Mouse (Mus musculus): ENCODE measurements around the gene Polr2c. TPM values are rescaled to one million over a fixed set of nuclear protein-coding genes. Genes with fewer than 3 reads are reported as not detected.
A peak's percentile ranks its signal among the peaks of the same experiment; 100 is the strongest.

Gene Polr2c
- polyA plus RNA-seq, 1 experiment from 2014 or later = 103 TPM

GRCm38 (mm10) chr8:94869146-94869545 lies 11.9 kb downstream of the Polr2c start:
- WGBS = 36% methylated on average over 7 of the region's 7 CpGs
- H3K9ac ChIP-seq (replicated peaks; ENCODE audit: low read depth) = no peak overlapping the region
- no peaks in the 10 kb centered on the region for H3K9me3 ChIP-seq (ENCODE audit: low read length)
- no peak overlapping the region for H3K4me3 ChIP-seq (ENCODE audit: low read depth, low read length)
- H3K4me1 ChIP-seq (ENCODE audit: insufficient read depth, low read depth, low read length) = peaks cover 29% of the 10 kb centered on the region
- H3K27me3 ChIP-seq (replicated peaks; ENCODE audit: insufficient read depth, low read length) = no peaks in the 10 kb centered on the region
- H3K4me2 ChIP-seq (replicated peaks; ENCODE audit: low read depth, low read length) = no peak overlapping the region
- DNase-seq (ENCODE audit: low spot score) (no peak), ATAC-seq (no peak)
- H3K27ac ChIP-seq (ENCODE audit: low read length) = no peak overlapping the region
- H3K36me3 ChIP-seq (ENCODE audit: insufficient read depth, low read length) = peaks cover 20% of the 10 kb centered on the region
- TF ChIP-seq CTCF (IDR thresholded peaks at IDR 0.05) (no peak), EP300 (IDR thresholded peaks at IDR 0.05) (no peak)

GRCm38 (mm10) chr8:94870003-94870402 lies 12.8 kb downstream of the Polr2c start:
- WGBS = 36% methylated on average over 4 of the region's 4 CpGs
- Histone ChIP-seq H3K27me3 (replicated peaks; ENCODE audit: insufficient read depth, low read length) (no peaks in the 10 kb centered on the region), H3K4me2 (replicated peaks; ENCODE audit: low read depth, low read length) (peak overlapping the region; percentile 69), H3K27ac (ENCODE audit: low read length) (no peak overlapping the region), H3K4me3 (ENCODE audit: low read depth, low read length) (0 out of 2 replicates have a peak overlapping the region, but pooled peaks have one; percentile 29), H3K4me1 (ENCODE audit: insufficient read depth, low read depth, low read length) (peaks cover 34% of the 10 kb centered on the region), H3K9ac (replicated peaks; ENCODE audit: low read depth) (no peak overlapping the region), H3K9me3 (ENCODE audit: low read length) (no peaks in the 10 kb centered on the region), H3K36me3 (ENCODE audit: insufficient read depth, low read length) (peaks cover 12% of the 10 kb centered on the region)
- no peak for DNase-seq (ENCODE audit: low spot score)
- ATAC-seq = no peak
- TF ChIP-seq CTCF (IDR thresholded peaks at IDR 0.05) (no peak), EP300 (IDR thresholded peaks at IDR 0.05) (no peak)

- Histone ChIP-seq H3K36me3 (ENCODE audit: insufficient read depth, low read length) (peaks cover 6% of the 10 kb centered on the region; the same call in 1 of the 2 replicates), H3K27ac (ENCODE audit: low read length) (0 out of 2 replicates have a peak overlapping the region, but pooled peaks have one; percentile 43), H3K27me3 (replicated peaks; ENCODE audit: insufficient read depth, low read length) (no peaks in the 10 kb centered on the region), H3K4me2 (replicated peaks; ENCODE audit: low read depth, low read length) (peak overlapping the region; percentile 69), H3K9ac (replicated peaks; ENCODE audit: low read depth) (peak overlapping the region; percentile 23), H3K9me3 (ENCODE audit: low read length) (no peaks in the 10 kb centered on the region), H3K4me1 (ENCODE audit: insufficient read depth, low read depth, low read length) (peaks cover 34% of the 10 kb centered on the region), H3K4me3 (ENCODE audit: low read depth, low read length) (peak overlapping the region; percentile 29)
- no peak for TF ChIP-seq EP300 (IDR thresholded peaks at IDR 0.05)
- TF ChIP-seq CTCF (IDR thresholded peaks at IDR 0.05) = no peak
- DNase-seq (ENCODE audit: low spot score) (no peak), ATAC-seq (no peak)
- WGBS = 4% methylated on average over 20 of the region's 22 CpGs
Observed at GRCm38 (mm10) chr8:94870474-94871107, 13.3 kb downstream of the Polr2c start.

- H3K9ac ChIP-seq (replicated peaks; ENCODE audit: low read depth) = peak overlapping the region; percentile 23
- WGBS = 0% methylated on average over 6 of the region's 7 CpGs
- peak; percentile 59 for ATAC-seq
- peak; percentile 84 for DNase-seq (ENCODE audit: low spot score)
- peak overlapping the region; percentile 29 for H3K4me3 ChIP-seq (ENCODE audit: low read depth, low read length)
- H3K36me3 ChIP-seq (ENCODE audit: insufficient read depth, low read length) = 0 out of 2 replicates have a peak, but pooled peaks cover 5% of the 10 kb centered on the region
- H3K9me3 ChIP-seq (ENCODE audit: low read length) = no peaks in the 10 kb centered on the region
- H3K4me2 ChIP-seq (replicated peaks; ENCODE audit: low read depth, low read length) = peak overlapping the region; percentile 69
- no peaks in the 10 kb centered on the region for H3K27me3 ChIP-seq (replicated peaks; ENCODE audit: insufficient read depth, low read length)
- no peak for TF ChIP-seq CTCF (IDR thresholded peaks at IDR 0.05)
- 0 out of 2 replicates have a peak, but pooled peaks have one; percentile 42 for TF ChIP-seq EP300 (IDR thresholded peaks at IDR 0.05)
- H3K4me1 ChIP-seq (ENCODE audit: insufficient read depth, low read depth, low read length) = peaks cover 34% of the 10 kb centered on the region
- peak overlapping the region; percentile 43; the same call in 1 of the 2 replicates for H3K27ac ChIP-seq (ENCODE audit: low read length)
Observed at GRCm38 (mm10) chr8:94871108-94871894, 14.1 kb downstream of the Polr2c start.

GRCm38 (mm10) chr8:94872156-94872555 lies 14.9 kb downstream of the Polr2c start:
- H3K27me3 ChIP-seq (replicated peaks; ENCODE audit: insufficient read depth, low read length) = no peaks in the 10 kb centered on the region
- ATAC-seq = no peak
- H3K4me1 ChIP-seq (ENCODE audit: insufficient read depth, low read depth, low read length) = peaks cover 37% of the 10 kb centered on the region
- WGBS = 42% methylated on average over 3 of the region's 3 CpGs
- H3K4me2 ChIP-seq (replicated peaks; ENCODE audit: low read depth, low read length) = no peak overlapping the region
- peak overlapping the region; percentile 38; the same call in 1 of the 2 replicates for H3K27ac ChIP-seq (ENCODE audit: low read length)
- no peak for DNase-seq (ENCODE audit: low spot score)
- 0 out of 2 replicates have a peak overlapping the region, but pooled peaks have one; percentile 1 for H3K9ac ChIP-seq (replicated peaks; ENCODE audit: low read depth)
- H3K4me3 ChIP-seq (ENCODE audit: low read depth, low read length) = no peak overlapping the region
- TF ChIP-seq EP300 (IDR thresholded peaks at IDR 0.05) (no peak), CTCF (IDR thresholded peaks at IDR 0.05) (no peak)
- no peaks in the 10 kb centered on the region for H3K9me3 ChIP-seq (ENCODE audit: low read length)
- H3K36me3 ChIP-seq (ENCODE audit: insufficient read depth, low read length) = 0 out of 2 replicates have a peak, but pooled peaks cover under 1% of the 10 kb centered on the region

- Histone ChIP-seq H3K36me3 (ENCODE audit: insufficient read depth, low read length) (no peaks in the 10 kb centered on the region), H3K4me3 (ENCODE audit: low read depth, low read length) (no peak overlapping the region), H3K9me3 (ENCODE audit: low read length) (no peaks in the 10 kb centered on the region), H3K4me2 (replicated peaks; ENCODE audit: low read depth, low read length) (no peak overlapping the region), H3K27ac (ENCODE audit: low read length) (no peak overlapping the region), H3K4me1 (ENCODE audit: insufficient read depth, low read depth, low read length) (peaks cover 37% of the 10 kb centered on the region), H3K9ac (replicated peaks; ENCODE audit: low read depth) (no peak overlapping the region), H3K27me3 (replicated peaks; ENCODE audit: insufficient read depth, low read length) (no peaks in the 10 kb centered on the region)
- no peak for DNase-seq (ENCODE audit: low spot score)
- ATAC-seq = no peak
- TF ChIP-seq EP300 (IDR thresholded peaks at IDR 0.05) (no peak), CTCF (IDR thresholded peaks at IDR 0.05) (no peak)
- WGBS = 94% methylated on average over 2 of the region's 2 CpGs
Observed at GRCm38 (mm10) chr8:94872576-94872975, 15.3 kb downstream of the Polr2c start.
